Mouse (Mus musculus) hindbrain, embryonic 15.5 days (tissue): ENCODE data around the gene Gipc3. TPM values are rescaled to one million over a fixed set of nuclear protein-coding genes. Genes with fewer than 3 reads are reported as not detected.
A peak's percentile ranks its signal among the peaks of the same experiment; 100 is the strongest.

Experiments
- ATAC-seq: fragments of 200-750 bp; cut with Nextera tagmentation; 2 replicates; pipeline ENCODE4 v1.8.0; 2017; ENCODE audit warnings: low read depth, moderate number of reproducible peaks, moderate TSS enrichment; ENCODE audit not compliant: low FRiP score
- H3K27ac ChIP-seq: fragments of 300-500 bp; sonication (generic); replicated peaks from 2 replicates; pipeline ENCODE4 v1.5.1; 2015; ENCODE audit warnings: mild to moderate bottlenecking, inconsistent platforms
- H3K27me3 ChIP-seq: fragments of 300-500 bp; sonication (generic); 2 replicates; pipeline ENCODE4 v1.6.1; 2015; ENCODE audit warnings: control low read depth, inconsistent platforms
- H3K36me3 ChIP-seq: fragments of 300-500 bp; sonication (generic); 2 replicates; pipeline ENCODE4 v1.6.1; 2015; ENCODE audit warnings: control low read depth, inconsistent platforms
- H3K4me1 ChIP-seq: fragments of 300-500 bp; sonication (generic); replicated peaks from 2 replicates; pipeline ENCODE4 v1.6.1; 2015; ENCODE audit warnings: control low read depth, inconsistent platforms
- H3K4me2 ChIP-seq: fragments of 300-500 bp; sonication (generic); 2 replicates; pipeline ENCODE4 v1.6.1; 2015; ENCODE audit warnings: moderate library complexity, mild to moderate bottlenecking, inconsistent platforms
- H3K4me3 ChIP-seq: fragments of 300-500 bp; sonication (generic); 2 replicates; pipeline ENCODE4 v1.5.1; 2015; ENCODE audit warnings: mild to moderate bottlenecking, inconsistent platforms
- H3K9ac ChIP-seq: fragments of 300-500 bp; sonication (generic); 2 replicates; pipeline ENCODE4 v1.6.1; 2015; ENCODE audit warnings: inconsistent platforms
- H3K9me3 ChIP-seq: fragments of 300-500 bp; sonication (generic); 2 replicates; pipeline ENCODE4 v1.6.1; 2016; ENCODE audit warnings: control low read depth, inconsistent platforms
- WGBS: fragments of 180-500 bp; shearing (Covaris S2); methylation state at CpG from one replicate; pipeline ENCODE4 v1.1.7; 2015; 5-methylcytosine and 5-hydroxymethylcytosine counted together
- polyA plus RNA-seq: library from polyadenylated mRNA; unstranded; fragments of >200 nt; fragmentation: Nextera tagmentation; extraction: Ambion mirVana; gene quantifications from 2 replicates; pipeline ENCODE4 v1.2.1, GENCODE M21; 2015

The Gipc3 gene
- polyA plus RNA-seq, 1 experiment from 2014 or later = not detected

DNA sequence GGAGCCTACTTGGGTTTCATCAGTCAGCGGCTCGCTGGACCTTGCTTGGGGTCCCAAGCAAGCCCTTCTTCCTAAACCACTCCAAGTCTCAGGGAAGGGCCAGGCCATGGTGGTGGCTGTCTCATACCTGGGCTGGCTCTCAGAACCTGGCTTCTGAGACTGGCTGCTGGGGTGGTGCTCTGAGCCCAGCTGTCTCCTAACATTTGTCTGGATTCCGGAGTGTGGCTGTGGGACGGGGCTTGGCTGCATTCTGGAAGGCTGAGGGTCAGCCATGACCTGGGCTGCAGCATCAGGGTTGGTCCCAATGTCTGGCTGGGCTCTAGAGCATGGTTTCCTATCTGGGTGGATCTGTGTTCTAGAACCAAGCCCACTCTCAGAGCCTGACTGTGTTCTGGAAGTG is 6.5 kb downstream of the Gipc3 start:
- Histone ChIP-seq H3K4me2 (no peak overlapping the region), H3K36me3 (no peaks in the 10 kb centered on the region), H3K9me3 (no peaks in the 10 kb centered on the region), H3K9ac (no peak overlapping the region), H3K4me3 (no peak overlapping the region), H3K4me1 (no peaks in the 10 kb centered on the region; the same call in 1 of the 2 replicates), H3K27ac (no peak overlapping the region), H3K27me3 (peaks cover 35% of the 10 kb centered on the region)
- ATAC-seq = no peak
- 94% methylated on average over 4 of the region's 4 CpGs for WGBS

DNA sequence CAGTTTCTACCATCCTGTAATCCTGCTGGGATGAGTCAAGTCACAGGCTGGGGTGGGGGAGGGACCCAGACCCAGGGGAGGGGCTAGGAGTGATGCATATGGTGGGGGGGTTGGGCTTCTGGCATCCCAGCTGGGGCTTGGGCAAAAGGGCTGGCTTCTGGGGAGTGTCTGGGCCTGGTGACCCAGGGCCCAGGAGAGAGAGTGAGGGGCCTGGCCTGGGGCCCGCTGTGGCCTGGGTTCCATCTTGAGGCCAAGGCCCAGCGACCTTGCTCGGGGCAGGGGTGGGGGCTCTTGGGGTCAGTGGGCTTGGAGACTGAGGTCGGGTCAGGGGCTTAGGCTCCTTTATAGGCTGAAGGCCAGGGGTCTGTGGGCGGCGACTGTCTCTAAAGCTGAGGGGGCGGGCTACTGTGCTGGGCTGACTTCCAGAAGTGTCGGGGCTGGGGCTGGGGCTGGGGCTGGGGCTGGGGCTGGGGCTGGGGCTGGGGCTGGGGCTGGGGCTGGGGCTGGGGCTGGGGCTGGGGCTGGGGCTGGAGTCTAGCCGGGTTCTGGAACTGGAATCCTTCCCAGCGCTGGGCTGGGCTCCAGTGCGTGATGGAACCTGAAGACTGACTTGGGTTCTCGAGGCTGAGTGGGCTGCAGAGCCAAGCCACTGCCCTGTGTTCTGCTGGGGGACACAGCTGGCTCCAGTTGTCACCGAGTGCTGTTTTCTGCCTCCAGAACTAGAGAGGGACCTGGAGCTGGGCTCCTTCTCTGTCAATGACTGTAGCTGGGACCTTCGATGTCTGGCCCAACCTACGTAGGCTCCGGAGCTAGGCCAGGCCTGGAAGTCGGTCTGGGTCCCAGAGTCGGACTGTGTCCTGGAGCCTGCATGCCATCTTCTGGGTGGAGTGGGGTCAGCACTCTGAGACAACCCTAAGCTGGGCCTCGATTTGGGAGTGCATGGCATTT is 7.4 kb downstream of the Gipc3 start:
- Histone ChIP-seq H3K4me3 (no peak overlapping the region), H3K27me3 (peaks cover 28% of the 10 kb centered on the region), H3K9me3 (no peaks in the 10 kb centered on the region), H3K36me3 (no peaks in the 10 kb centered on the region), H3K4me2 (no peak overlapping the region), H3K27ac (no peak overlapping the region; the same call in 1 of the 2 replicates), H3K9ac (no peak overlapping the region), H3K4me1 (no peaks in the 10 kb centered on the region; the same call in 1 of the 2 replicates)
- no peak; the same call in 1 of the 2 replicates for ATAC-seq
- WGBS = 38% methylated on average over 17 of the region's 19 CpGs

DNA sequence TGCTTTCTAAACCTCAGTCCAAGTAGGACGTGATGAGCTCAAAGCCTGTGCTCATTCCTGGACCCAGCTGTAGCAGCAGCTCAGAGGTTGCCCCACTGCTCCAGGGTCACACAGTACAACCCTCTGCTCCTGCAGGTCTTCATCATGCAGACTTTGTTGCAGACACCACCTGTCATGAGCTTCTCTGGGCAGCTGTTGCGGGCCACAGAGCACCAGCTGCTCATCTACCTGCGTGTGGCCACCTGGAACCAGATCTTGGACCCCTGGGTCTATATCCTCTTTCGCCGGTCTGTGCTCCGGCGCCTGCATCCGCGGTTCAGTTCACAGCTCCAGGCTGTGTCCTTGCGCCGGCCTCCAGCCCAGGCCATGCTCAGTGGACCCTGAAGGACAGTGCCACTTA is 8.7 kb downstream of the Gipc3 start:
- Histone ChIP-seq H3K36me3 (no peaks in the 10 kb centered on the region), H3K9me3 (no peaks in the 10 kb centered on the region), H3K27ac (no peak overlapping the region), H3K4me3 (no peak overlapping the region), H3K4me2 (no peak overlapping the region), H3K9ac (no peak overlapping the region), H3K4me1 (no peaks in the 10 kb centered on the region; the same call in 1 of the 2 replicates), H3K27me3 (peaks cover 28% of the 10 kb centered on the region)
- ATAC-seq = no peak
- WGBS = 61% methylated on average over 11 of the region's 11 CpGs

DNA sequence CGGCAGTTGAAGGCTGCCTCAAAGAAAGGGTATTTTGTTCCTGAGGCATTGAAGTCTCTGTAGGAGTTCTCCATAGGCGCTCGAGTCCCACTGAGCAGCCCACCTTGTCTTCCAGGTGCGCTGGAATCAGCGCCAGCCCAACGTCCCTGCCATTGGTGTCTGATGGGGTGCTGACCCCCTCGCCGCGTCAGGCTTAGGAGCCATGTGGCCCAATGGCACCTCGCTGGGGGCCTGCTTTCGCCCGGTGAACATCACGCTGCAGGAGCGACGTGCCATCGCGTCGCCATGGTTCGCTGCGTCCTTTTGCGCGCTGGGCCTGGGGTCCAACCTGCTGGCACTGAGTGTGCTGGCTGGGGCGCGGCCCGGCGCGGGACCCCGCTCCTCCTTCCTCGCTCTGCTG is 10.8 kb downstream of the Gipc3 start:
- H3K27me3 ChIP-seq = peaks cover 21% of the 10 kb centered on the region
- H3K4me1 ChIP-seq = no peaks in the 10 kb centered on the region; the same call in 1 of the 2 replicates
- no peak for ATAC-seq
- WGBS = 16% methylated on average over 29 of the region's 29 CpGs
- no peak overlapping the region for H3K27ac ChIP-seq
- 0 out of 2 replicates have a peak overlapping the region, but pooled peaks have one; percentile 11 for H3K4me2 ChIP-seq
- no peak overlapping the region for H3K4me3 ChIP-seq
- H3K36me3 ChIP-seq = no peaks in the 10 kb centered on the region
- H3K9ac ChIP-seq = no peak overlapping the region
- no peaks in the 10 kb centered on the region for H3K9me3 ChIP-seq

DNA sequence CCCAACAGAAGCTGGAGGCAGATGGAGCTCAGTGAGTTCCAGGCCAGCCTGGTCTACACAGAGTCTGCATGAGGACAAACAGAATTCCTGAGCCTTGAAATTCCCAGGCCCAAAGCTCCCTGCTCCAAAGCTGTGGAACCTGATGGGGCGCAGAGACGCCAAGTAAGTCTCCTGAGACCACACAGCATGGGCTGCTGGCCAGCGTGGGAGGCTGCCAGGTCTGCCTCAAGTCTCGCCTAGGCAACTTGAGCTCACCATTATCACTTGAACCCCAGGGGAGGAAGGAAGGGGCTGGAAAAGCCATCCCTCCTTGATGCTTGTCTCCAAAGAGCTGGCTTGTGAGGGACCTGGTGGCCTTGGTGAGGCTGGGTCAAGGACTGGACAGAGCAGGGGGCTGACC is 13.1 kb downstream of the Gipc3 start:
- H3K4me3 ChIP-seq = no peak overlapping the region
- H3K27me3 ChIP-seq = peaks cover 18% of the 10 kb centered on the region
- no peak for ATAC-seq
- H3K9ac ChIP-seq = no peak overlapping the region
- 0 out of 2 replicates have a peak overlapping the region, but pooled peaks have one; percentile 4 for H3K4me2 ChIP-seq
- no peaks in the 10 kb centered on the region for H3K9me3 ChIP-seq
- whole genome bisulfite sequencing = 62% methylated on average over 4 of the region's 4 CpGs
- peaks cover 20% of the 10 kb centered on the region for H3K36me3 ChIP-seq
- H3K27ac ChIP-seq = no peak overlapping the region
- H3K4me1 ChIP-seq = no peaks in the 10 kb centered on the region

DNA sequence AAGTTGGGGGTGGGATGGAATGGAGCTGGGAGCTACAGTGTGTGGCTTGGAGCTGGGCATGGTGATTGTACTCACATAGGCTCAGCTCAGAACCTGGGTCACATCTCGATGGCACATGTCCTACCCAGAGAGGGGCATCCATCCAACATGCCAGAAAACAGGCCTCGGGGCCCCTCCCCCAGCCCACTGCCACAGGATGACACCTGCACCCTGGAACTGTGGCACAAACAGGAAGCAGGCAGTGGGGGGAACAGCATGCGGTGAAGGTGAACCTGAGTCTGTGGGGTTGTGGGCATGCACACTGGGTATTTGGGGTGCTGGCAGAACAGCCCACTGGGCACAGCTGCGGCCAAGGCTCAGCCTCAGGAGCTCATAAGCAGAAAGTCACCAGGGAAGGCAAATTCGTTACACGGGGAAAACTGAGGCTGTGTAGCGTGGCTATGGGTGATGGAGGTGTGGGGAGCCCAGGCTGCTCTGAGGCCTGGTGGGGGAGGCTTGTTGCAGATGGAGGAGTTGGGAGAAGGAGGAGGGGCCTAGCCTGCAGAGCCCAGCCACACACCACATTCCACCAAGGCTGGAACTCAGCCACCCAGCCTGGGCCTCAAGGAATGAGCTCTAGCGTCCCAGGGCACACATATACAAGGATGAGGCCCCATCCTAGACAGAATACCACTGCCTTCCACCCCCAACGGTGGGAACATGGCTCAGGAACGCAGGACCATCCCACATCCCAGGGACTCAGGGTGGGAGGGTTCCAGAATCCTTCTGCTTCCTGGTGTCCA is 13.7 kb downstream of the Gipc3 start:
- H3K9ac ChIP-seq = no peak overlapping the region
- H3K4me1 ChIP-seq = no peaks in the 10 kb centered on the region
- H3K27me3 ChIP-seq = peaks cover 18% of the 10 kb centered on the region
- H3K36me3 ChIP-seq = peaks cover 26% of the 10 kb centered on the region
- ATAC-seq = no peak
- no peak overlapping the region for H3K4me3 ChIP-seq
- WGBS = 69% methylated on average over 10 of the region's 10 CpGs
- 0 out of 2 replicates have a peak overlapping the region, but pooled peaks have one; percentile 4 for H3K4me2 ChIP-seq
- H3K27ac ChIP-seq = no peak overlapping the region; the same call in 1 of the 2 replicates
- H3K9me3 ChIP-seq = no peaks in the 10 kb centered on the region

DNA sequence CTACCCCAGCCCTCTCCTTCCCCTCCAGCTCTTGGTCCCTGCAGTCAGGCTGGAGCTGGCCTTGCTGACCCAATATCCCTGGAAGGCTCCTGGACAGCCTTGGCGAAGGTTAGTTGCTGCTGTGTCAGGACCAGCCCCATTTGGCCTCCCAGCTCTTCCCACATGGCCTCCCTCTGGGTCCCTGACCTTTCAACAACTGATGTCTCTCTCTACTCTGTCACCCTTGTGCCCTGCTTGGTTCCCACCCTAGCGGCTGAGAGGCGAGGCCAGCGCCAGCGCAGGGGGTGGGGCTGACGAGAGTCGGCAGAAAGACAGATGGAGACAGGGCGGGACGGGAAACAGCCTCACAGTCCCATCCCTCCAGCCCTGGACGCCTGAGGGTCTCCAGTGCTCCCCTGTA is 14.7 kb downstream of the Gipc3 start, which contains the start of gene Tbxa2r:
TSS of gene Tbxa2r (plus strand) at position 346 of the 400 bp plus-strand sequence.
- 11% methylated on average over 10 of the region's 10 CpGs for WGBS
- Histone ChIP-seq H3K27me3 (peaks cover 16% of the 10 kb centered on the region), H3K9me3 (no peaks in the 10 kb centered on the region), H3K4me2 (0 out of 2 replicates have a peak within 1 kb of the TSS, but pooled peaks have one; percentile 4), H3K27ac (no peak within 1 kb of the TSS; the same call in 1 of the 2 replicates), H3K4me1 (no peaks in the 10 kb centered on the region), H3K4me3 (no peak within 1 kb of the TSS), H3K36me3 (peaks cover 36% of the 10 kb centered on the region), H3K9ac (no peak within 1 kb of the TSS)
- ATAC-seq = no peak

DNA sequence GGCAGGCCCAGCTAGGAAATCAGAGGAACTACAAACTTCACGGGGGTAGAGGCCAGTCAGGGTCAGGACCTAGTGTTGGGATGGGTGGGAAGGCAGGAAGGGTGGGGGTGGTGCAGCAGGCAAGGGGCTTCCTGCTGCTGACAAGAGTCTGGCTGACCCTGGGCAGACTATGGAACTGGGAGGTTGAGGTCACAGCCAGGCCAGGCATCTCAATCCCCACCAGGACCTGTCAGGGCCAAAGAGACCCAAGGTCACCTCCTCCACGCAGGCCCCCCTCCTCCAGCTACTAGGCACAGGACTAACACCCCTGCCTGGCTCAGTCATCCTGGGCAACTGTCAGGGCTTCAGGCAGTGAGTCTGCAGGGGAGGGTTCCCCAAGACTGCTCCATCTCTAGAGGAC is 15.1 kb downstream of the Gipc3 start:
- Histone ChIP-seq H3K4me3 (no peak overlapping the region), H3K9me3 (no peaks in the 10 kb centered on the region), H3K27me3 (peaks cover 12% of the 10 kb centered on the region), H3K36me3 (peaks cover 40% of the 10 kb centered on the region), H3K4me1 (no peaks in the 10 kb centered on the region), H3K27ac (no peak overlapping the region), H3K4me2 (no peak overlapping the region), H3K9ac (no peak overlapping the region)
- 36% methylated on average over 2 of the region's 2 CpGs for WGBS
- no peak for ATAC-seq

DNA sequence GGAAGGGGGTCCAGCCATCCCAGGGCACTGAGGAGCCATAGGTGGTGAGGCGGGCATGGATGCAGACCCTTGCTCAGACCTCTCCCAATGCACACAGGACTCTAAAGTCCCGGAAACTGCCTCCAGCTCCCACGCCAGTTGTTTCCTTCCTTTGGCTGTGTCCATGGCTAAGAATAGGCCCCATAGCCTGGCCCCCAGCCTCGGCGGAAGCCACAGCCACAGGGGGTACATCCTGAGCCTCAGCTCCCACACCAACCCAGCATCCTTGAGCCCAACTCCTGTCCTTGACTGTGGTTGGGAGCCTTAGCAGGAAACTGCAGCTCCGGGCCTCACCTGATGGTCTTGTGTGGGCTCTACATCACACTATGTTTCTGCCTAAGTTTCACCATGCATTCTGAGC is 16.2 kb downstream of the Gipc3 start:
- H3K4me2 ChIP-seq = no peak overlapping the region
- H3K4me1 ChIP-seq = peaks cover 7% of the 10 kb centered on the region
- WGBS = 77% methylated on average over 6 of the region's 6 CpGs
- H3K4me3 ChIP-seq = no peak overlapping the region
- H3K27me3 ChIP-seq = 0 out of 2 replicates have a peak, but pooled peaks cover 3% of the 10 kb centered on the region
- peaks cover 46% of the 10 kb centered on the region for H3K36me3 ChIP-seq
- no peak overlapping the region for H3K9ac ChIP-seq
- H3K27ac ChIP-seq = 0 out of 2 replicates have a peak overlapping the region, but pooled peaks have one; percentile 8
- H3K9me3 ChIP-seq = no peaks in the 10 kb centered on the region
- ATAC-seq = no peak

DNA sequence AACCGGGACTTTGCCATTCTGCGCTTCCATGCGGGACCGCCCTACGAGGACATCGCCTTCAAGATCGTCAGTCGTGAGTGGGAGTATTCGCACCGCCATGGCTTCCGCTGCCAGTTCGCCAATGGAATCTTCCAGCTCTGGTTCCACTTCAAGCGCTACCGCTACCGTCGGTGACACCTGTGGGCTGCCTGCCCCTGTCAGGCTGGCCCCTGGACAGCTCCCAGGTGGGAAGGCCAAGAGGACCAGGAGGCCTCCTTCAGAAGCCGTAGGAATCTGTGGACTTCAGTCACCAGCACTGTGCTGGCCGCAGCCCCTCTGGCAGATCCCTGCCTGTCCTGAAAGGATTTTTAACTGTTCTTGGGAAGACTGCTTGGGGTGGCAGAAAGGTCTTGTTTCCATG is 17.3 kb downstream of the Gipc3 start:
- no peak overlapping the region for H3K27ac ChIP-seq
- no peaks in the 10 kb centered on the region for H3K9me3 ChIP-seq
- peaks cover 11% of the 10 kb centered on the region for H3K4me1 ChIP-seq
- 95% methylated on average over 18 of the region's 18 CpGs for WGBS
- no peak overlapping the region for H3K4me3 ChIP-seq
- no peak overlapping the region for H3K9ac ChIP-seq
- no peak overlapping the region for H3K4me2 ChIP-seq
- ATAC-seq = no peak
- H3K36me3 ChIP-seq = peaks cover 46% of the 10 kb centered on the region
- H3K27me3 ChIP-seq = no peaks in the 10 kb centered on the region

DNA sequence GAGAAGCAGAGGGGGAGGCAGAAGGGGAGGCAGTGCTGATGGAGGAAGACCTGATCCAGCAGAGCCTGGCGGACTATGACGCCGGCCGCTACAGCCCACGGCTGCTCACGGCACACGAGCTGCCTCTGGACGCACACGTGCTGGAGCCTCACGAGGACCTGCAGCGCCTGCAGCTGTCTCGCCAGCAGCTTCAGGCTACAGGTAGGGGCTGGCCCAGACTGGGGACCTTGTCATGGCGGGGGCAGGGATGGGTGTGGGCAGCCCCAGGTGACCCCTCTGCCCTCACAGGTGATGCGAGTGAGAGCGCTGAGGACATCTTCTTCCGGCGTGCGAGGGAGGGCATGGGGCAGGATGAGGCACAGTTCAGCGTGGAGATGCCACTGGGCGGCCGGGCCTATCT is 17.9 kb downstream of the Gipc3 start:
- Histone ChIP-seq H3K4me2 (no peak overlapping the region), H3K27ac (no peak overlapping the region), H3K9ac (no peak overlapping the region), H3K4me1 (peaks cover 11% of the 10 kb centered on the region), H3K4me3 (no peak overlapping the region), H3K36me3 (peaks cover 46% of the 10 kb centered on the region), H3K27me3 (no peaks in the 10 kb centered on the region), H3K9me3 (no peaks in the 10 kb centered on the region)
- 97% methylated on average over 21 of the region's 21 CpGs for WGBS
- ATAC-seq = no peak
